Mouse (Mus musculus) heart, embryonic 15.5 days (tissue): ENCODE data around the gene Mrnip. TPM values are rescaled to one million over a fixed set of nuclear protein-coding genes. Genes with fewer than 3 reads are reported as not detected.
"Not testable (repeated sequence)": the region's sequence is repeated elsewhere in the genome, so short reads cannot be mapped to it uniquely, and the experiment has no call there.

Experiments
- ATAC-seq: fragments of 200-750 bp; cut with Nextera tagmentation; replicated peaks from 2 replicates; pipeline ENCODE4 v1.8.0; 2017; ENCODE audit warnings: low read depth, moderate TSS enrichment; ENCODE audit not compliant: insufficient number of reproducible peaks, insufficient read depth, low FRiP score
- H3K27ac ChIP-seq: fragments of 300-500 bp; sonication (generic); 2 replicates; pipeline ENCODE4 v1.5.1; 2015; ENCODE audit warnings: mild to moderate bottlenecking, inconsistent platforms
- H3K27me3 ChIP-seq: fragments of 300-500 bp; sonication (generic); 2 replicates; pipeline ENCODE4 v1.6.1; 2015; ENCODE audit warnings: inconsistent platforms
- H3K36me3 ChIP-seq: fragments of 300-500 bp; sonication (generic); 2 replicates; pipeline ENCODE4 v1.6.1; 2015; ENCODE audit warnings: mild to moderate bottlenecking, inconsistent platforms
- H3K4me1 ChIP-seq: fragments of 300-500 bp; sonication (generic); replicated peaks from 2 replicates; pipeline ENCODE4 v1.6.1; 2015; ENCODE audit warnings: inconsistent platforms
- H3K4me2 ChIP-seq: fragments of 300-500 bp; sonication (generic); 2 replicates; pipeline ENCODE4 v1.6.1; 2015; ENCODE audit warnings: inconsistent platforms, mild to moderate bottlenecking, moderate library complexity
- H3K4me3 ChIP-seq: fragments of 300-500 bp; sonication (generic); 2 replicates; pipeline ENCODE4 v1.5.1; 2015; ENCODE audit warnings: mild to moderate bottlenecking, inconsistent platforms
- H3K9ac ChIP-seq: fragments of 300-500 bp; sonication (generic); 2 replicates; pipeline ENCODE4 v1.6.1; 2015; ENCODE audit warnings: mild to moderate bottlenecking, inconsistent platforms
- H3K9me3 ChIP-seq: fragments of 300-500 bp; sonication (generic); replicated peaks from 2 replicates; pipeline ENCODE4 v1.6.1; 2016; ENCODE audit warnings: inconsistent platforms
- WGBS: fragments of 180-500 bp; shearing (Covaris S2); methylation state at CpG from one replicate; pipeline ENCODE4 v1.1.7; 2015; ENCODE audit warnings: mixed read lengths; 5-methylcytosine and 5-hydroxymethylcytosine counted together
- polyA plus RNA-seq: library from polyadenylated mRNA; unstranded; fragments of >200 nt; fragmentation: Nextera tagmentation; extraction: Ambion mirVana; gene quantifications from 2 replicates; pipeline ENCODE4 v1.2.1, GENCODE M21; 2015

Gene Mrnip
- polyA plus RNA-seq: 7.9 and 12.2 TPM in 2 replicates

GRCm38 (mm10) chr11:50174111-50174729, at the start of gene Mrnip:
TSS of gene Mrnip (plus strand) at chr11:50174444.
- H3K4me2 ChIP-seq: peak within 1 kb of the TSS; percentile 79
- peak within 1 kb of the TSS; percentile 54 for H3K27ac ChIP-seq
- peak within 1 kb of the TSS; percentile 75 for H3K9ac ChIP-seq
- 6% methylated on average over 19 of the region's 19 CpGs for WGBS
- H3K4me3 ChIP-seq: peak within 1 kb of the TSS; percentile 65
- ATAC-seq, H3K9me3 ChIP-seq, H3K27me3 ChIP-seq: not testable (repeated sequence)
- peaks cover 13% of the 10 kb centered on the region for H3K4me1 ChIP-seq
- peaks cover 28% of the 10 kb centered on the region for H3K36me3 ChIP-seq

GRCm38 (mm10) chr11:50127781-50128180, 46.5 kb upstream of the Mrnip start:
- WGBS: 7% methylated on average over 10 of the region's 10 CpGs
- ATAC-seq: no peak
- H3K36me3 ChIP-seq: no peaks in the 10 kb centered on the region
- no peaks in the 10 kb centered on the region for H3K9me3 ChIP-seq
- H3K9ac ChIP-seq: no peak overlapping the region
- H3K27ac ChIP-seq: no peak overlapping the region
- H3K4me1 ChIP-seq: peaks cover 20% of the 10 kb centered on the region
- H3K4me3 ChIP-seq: no peak overlapping the region
- peak overlapping the region; percentile 52 for H3K4me2 ChIP-seq
- no peaks in the 10 kb centered on the region for H3K27me3 ChIP-seq

GRCm38 (mm10) chr11:50130811-50131766, 43.2 kb upstream of the Mrnip start, which contains the start of gene Tbc1d9b:
TSS of gene Tbc1d9b (plus strand) at chr11:50131396.
- under 1% methylated on average over 76 of the region's 77 CpGs for WGBS
- Histone ChIP-seq H3K4me2 (peak within 1 kb of the TSS; percentile 95), H3K4me1 (peaks cover 26% of the 10 kb centered on the region), H3K36me3 (peaks cover 3% of the 10 kb centered on the region; the same call in 1 of the 2 replicates), H3K27ac (peak within 1 kb of the TSS; percentile 95), H3K9ac (peak within 1 kb of the TSS; percentile 99), H3K27me3 (no peaks in the 10 kb centered on the region), H3K9me3 (no peaks in the 10 kb centered on the region), H3K4me3 (peak within 1 kb of the TSS; percentile 91)
- peak; percentile 92 for ATAC-seq

GRCm38 (mm10) chr11:50131801-50132201, 42.4 kb upstream of the Mrnip start:
- H3K4me2 ChIP-seq: peak overlapping the region; percentile 95
- WGBS: 12% methylated on average over 10 of the region's 10 CpGs
- H3K9ac ChIP-seq: peak overlapping the region; percentile 99
- H3K4me3 ChIP-seq: peak overlapping the region; percentile 91
- ATAC-seq: no peak
- peaks cover 9% of the 10 kb centered on the region for H3K36me3 ChIP-seq
- no peaks in the 10 kb centered on the region for H3K9me3 ChIP-seq
- H3K27me3 ChIP-seq: no peaks in the 10 kb centered on the region
- H3K4me1 ChIP-seq: peaks cover 26% of the 10 kb centered on the region
- H3K27ac ChIP-seq: peak overlapping the region; percentile 95

GRCm38 (mm10) chr11:50132265-50132664, 42.0 kb upstream of the Mrnip start:
- Histone ChIP-seq H3K4me1 (peaks cover 26% of the 10 kb centered on the region), H3K4me3 (peak overlapping the region; percentile 91), H3K27me3 (no peaks in the 10 kb centered on the region), H3K9ac (peak overlapping the region; percentile 99), H3K9me3 (no peaks in the 10 kb centered on the region), H3K4me2 (peak overlapping the region; percentile 95), H3K36me3 (peaks cover 13% of the 10 kb centered on the region), H3K27ac (no peak overlapping the region)
- ATAC-seq: no peak
- WGBS: 86% methylated on average over 6 of the region's 6 CpGs

GRCm38 (mm10) chr11:50134136-50134859, 39.9 kb upstream of the Mrnip start:
- no peak for ATAC-seq
- Histone ChIP-seq H3K4me3 (no peak overlapping the region), H3K9ac (no peak overlapping the region), H3K9me3 (no peaks in the 10 kb centered on the region), H3K4me1 (peaks cover 23% of the 10 kb centered on the region), H3K4me2 (no peak overlapping the region), H3K27ac (peak overlapping the region; percentile 55; the same call in 1 of the 2 replicates), H3K27me3 (no peaks in the 10 kb centered on the region), H3K36me3 (peaks cover 32% of the 10 kb centered on the region)
- WGBS: 56% methylated on average over 10 of the region's 10 CpGs

GRCm38 (mm10) chr11:50138206-50138822, 35.9 kb upstream of the Mrnip start:
- WGBS: 55% methylated on average over 10 of the region's 10 CpGs
- H3K27ac ChIP-seq: no peak overlapping the region

GRCm38 (mm10) chr11:50139571-50139970, 34.7 kb upstream of the Mrnip start:
- no peak overlapping the region for H3K27ac ChIP-seq
- H3K4me2 ChIP-seq: no peak overlapping the region
- no peaks in the 10 kb centered on the region for H3K4me1 ChIP-seq
- no peaks in the 10 kb centered on the region for H3K9me3 ChIP-seq
- WGBS: 83% methylated on average over 7 of the region's 7 CpGs
- H3K9ac ChIP-seq: no peak overlapping the region
- no peak for ATAC-seq
- no peak overlapping the region for H3K4me3 ChIP-seq
- no peaks in the 10 kb centered on the region for H3K27me3 ChIP-seq
- peaks cover 74% of the 10 kb centered on the region for H3K36me3 ChIP-seq

More at GRCm38 (mm10) chr11:50138206-50138822, 35.9 kb upstream of the Mrnip start:
- H3K4me2 ChIP-seq: no peak overlapping the region
- peaks cover 6% of the 10 kb centered on the region for H3K4me1 ChIP-seq
- H3K4me3 ChIP-seq: no peak overlapping the region
- H3K9ac ChIP-seq: no peak overlapping the region
- H3K36me3 ChIP-seq: peaks cover 66% of the 10 kb centered on the region
- no peak for ATAC-seq
- no peaks in the 10 kb centered on the region for H3K9me3 ChIP-seq
- no peaks in the 10 kb centered on the region for H3K27me3 ChIP-seq

GRCm38 (mm10) chr11:50145529-50145928, 28.7 kb upstream of the Mrnip start:
- 85% methylated on average over 3 of the region's 3 CpGs for WGBS
- H3K4me3 ChIP-seq: no peak overlapping the region
- no peak overlapping the region for H3K9ac ChIP-seq
- no peak for ATAC-seq
- peaks cover 14% of the 10 kb centered on the region for H3K4me1 ChIP-seq
- no peaks in the 10 kb centered on the region for H3K9me3 ChIP-seq
- no peak overlapping the region for H3K27ac ChIP-seq
- no peaks in the 10 kb centered on the region for H3K27me3 ChIP-seq
- no peak overlapping the region for H3K4me2 ChIP-seq
- peaks cover 73% of the 10 kb centered on the region for H3K36me3 ChIP-seq

- WGBS: 96% methylated on average over 13 of the region's 13 CpGs
Observed at GRCm38 (mm10) chr11:50146121-50146520, 28.1 kb upstream of the Mrnip start.

More at GRCm38 (mm10) chr11:50146121-50146520, 28.1 kb upstream of the Mrnip start:
- Histone ChIP-seq H3K9ac (no peak overlapping the region), H3K4me1 (peaks cover 14% of the 10 kb centered on the region), H3K4me2 (no peak overlapping the region), H3K4me3 (no peak overlapping the region), H3K9me3 (no peaks in the 10 kb centered on the region), H3K27ac (no peak overlapping the region), H3K36me3 (peaks cover 73% of the 10 kb centered on the region), H3K27me3 (no peaks in the 10 kb centered on the region)
- no peak for ATAC-seq
